Mouse (Mus musculus) brain, adult 2 months (tissue): Measurements from ENCODE around the gene Olr1.
"Not testable (repeated sequence)": the region's sequence is repeated elsewhere in the genome, so short reads cannot be mapped to it uniquely, and the experiment has no call there.

Experiments used
- DNase-seq: peaks from one replicate; pipeline ENCODE4 v3.0.0; 2011; ENCODE audit warnings: low read depth, low spot score

Gene Olr1

DNA sequence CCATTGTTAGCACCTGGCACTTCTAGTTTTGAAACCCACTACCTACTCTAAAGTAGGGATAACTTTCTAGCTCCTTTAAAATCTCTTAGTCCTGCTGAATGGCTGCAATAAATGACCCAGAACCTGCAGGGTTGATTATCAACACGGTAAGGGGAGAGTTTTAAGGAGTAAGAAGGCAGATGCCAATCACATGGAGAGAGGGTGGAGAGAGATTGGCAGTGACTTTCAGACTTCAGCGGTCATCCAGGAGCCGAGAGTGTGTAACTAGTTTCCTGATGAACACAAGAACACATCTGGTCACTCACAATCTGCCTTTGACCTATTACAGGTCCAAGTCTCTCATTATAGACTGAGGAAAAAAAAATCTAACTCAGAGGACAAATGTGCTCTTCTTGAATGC, 5.4 kb upstream of the Olr1 start, which contains the start of gene Tmem52b:
Tmem52b (plus strand) TSS at position 189 of the 400 bp plus-strand sequence.
- DNase-seq: no peak

DNA sequence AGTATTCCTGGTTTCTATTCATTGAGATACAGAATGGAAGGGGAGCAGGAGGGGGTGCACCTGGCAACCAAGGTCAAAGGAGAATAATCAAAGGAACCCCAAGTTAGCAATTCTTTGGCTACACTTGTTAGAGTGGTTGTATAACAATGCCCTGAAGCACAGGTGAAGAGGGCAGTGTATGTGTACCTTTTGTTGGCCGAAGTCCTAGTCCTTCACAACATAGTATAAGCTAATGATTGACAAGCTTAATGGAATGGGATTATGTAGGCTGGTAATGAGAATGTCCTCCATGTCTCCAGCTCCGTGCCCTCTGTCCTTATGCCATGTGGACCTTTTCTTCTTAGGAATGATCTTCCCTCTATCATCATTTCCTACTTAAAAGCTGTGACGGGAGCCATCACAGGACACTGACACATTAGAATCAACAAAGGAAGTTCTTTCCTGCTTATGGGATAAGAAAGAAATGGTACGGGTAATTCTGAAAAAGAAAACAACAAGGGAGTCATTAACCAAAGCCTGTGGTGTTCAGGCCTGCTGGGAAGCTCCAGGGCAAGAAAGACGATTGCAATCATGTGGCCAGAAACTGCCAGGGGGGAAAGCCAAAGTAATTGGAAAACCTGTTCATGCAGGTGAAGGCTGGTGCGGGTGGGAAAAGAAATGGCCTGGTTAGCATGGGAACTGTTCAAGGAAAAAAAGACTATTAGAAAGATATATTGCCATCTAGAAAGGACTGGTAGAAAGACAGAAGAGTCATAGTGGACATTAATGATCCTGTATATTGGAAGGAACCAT, 3.4 kb upstream of the Olr1 start:
- no peak for DNase-seq

DNA sequence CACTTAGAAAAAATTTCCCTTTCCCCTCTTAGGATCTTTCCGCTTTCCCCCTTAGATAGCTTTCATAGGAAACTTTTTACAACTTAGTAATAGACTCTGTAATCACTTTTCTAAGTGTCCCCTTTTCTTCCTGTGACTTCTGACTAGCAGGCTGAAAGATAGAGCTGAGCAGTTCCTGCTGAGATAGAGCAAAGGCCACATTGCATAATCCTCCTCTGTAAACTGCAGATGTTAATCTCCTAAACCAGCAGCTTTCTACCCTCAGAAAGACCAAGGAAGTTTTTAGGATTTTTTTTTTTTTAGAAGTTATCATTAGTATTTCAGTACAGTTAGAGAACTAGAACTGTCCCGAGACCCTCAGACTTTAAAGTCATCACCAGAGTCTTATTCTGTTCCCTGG, 3.5 kb downstream of the Olr1 start:
- no peak for DNase-seq

DNA sequence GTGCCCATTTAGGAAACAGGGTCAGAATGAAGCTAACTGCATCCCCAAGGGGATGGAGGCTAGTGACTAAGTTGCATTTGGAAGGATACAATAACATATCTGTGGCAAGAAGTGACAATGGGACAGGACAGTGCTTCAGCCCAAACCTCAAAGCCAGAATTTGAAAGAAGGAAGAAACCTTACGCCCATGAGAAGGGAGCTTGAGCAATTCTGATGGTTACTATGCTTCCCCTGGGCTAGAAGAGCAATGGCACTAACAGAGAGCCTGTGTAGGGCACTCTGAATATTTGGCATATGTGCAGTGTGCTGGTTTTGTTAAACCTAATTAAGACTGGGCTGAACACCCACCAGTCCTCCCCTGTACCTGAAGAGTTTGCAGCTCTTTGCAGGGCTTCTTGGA, 7.4 kb downstream of the Olr1 start:
- DNase-seq: not testable (repeated sequence)

DNA sequence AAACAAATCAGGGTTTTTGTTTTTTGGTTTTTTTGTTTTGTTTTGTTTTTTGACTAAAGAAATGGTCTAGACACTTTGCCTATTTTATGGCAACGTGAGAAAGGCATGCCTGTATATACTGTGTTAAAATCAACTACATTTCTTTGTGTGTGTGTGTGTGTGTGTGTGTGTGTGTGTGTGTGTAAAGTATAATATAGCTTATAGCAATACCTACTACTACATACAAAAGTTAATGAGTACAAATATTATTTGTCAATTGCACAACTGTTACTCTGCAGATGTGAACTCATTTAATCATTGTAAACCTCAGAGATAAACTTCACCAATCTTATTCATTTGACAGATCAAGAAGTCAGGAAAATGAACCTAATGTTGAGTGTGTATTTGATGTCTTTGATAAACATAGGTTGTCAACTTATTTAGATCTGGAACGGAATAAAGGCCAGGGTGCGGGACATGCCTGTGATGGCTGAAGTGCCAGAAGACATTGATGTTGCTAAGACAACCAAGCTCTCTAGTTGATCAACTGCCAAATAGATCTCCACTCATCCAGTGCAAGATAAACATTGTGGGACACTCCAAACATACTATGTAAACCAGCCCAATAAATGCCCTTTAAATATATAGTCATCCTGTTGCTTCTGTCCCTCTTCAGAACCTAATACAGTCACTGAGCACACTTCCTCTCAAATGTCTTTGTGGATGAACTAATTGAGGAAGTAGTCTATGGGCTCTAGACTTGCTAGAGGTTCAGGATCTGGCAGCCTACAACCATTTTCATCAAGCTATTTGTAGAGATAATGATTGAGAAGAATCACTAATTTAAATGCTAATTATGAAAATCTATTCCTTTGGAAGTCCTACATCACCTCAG, 9.4 kb downstream of the Olr1 start:
- DNase-seq: no peak

DNA sequence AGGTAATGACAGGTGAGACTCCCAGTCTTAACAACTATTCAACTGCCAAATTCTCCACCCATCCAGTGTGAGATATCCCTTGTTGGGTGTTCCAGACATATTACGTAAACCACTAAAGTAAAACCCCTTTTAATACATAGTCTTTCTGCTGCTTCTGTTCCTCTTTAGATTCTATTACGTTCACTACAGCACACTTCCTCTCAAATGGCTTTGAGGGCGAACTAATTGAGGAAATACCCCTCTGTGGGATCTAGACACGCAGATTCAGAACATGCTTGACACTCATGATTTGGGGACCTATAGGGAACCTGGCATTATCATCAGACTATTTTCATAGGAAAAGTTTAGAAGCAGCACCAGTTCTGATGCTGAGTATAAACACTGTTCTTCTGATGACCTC, 12.0 kb downstream of the Olr1 start:
- DNase-seq: no peak

DNA sequence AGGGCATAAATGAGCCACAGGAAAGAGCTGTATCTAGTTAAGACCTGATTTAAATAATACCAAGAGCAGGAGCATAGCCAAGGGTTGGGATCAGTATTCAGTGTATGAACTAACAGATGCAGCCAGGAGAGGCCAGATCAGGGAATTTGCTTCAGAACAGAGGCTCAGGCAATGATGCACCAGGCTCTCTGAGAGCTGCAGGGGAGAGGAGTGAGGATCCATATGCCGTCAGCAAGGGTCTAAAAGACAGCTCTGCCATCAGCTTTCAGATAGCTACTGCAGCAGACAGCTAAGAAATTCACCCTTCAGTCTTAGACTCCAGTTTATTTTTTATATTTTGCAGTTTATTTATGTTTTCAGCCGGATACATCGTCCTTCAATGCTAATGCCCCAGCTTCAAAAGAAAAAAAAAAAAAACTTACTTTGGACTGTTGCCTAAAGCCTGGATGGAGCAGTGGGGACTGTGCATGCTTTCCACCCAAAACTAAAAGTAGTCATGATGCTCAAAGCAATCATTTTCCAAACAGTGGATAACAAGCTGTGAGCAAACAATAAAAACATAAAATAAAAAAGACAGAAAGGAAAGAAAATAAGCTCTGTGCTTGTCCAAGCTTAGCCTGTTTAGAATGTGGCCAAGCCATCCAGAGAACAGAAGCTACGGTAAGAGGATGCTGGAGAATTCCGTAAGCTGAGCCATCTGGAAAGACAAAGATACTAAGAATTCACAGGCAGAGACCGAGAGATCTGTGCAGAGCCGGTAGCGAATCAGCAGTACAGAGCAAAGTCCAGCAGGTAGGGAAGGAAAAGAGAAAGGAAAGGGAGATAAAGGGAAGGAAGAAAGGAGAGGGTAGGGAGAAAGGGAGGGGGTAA, 26.6 kb downstream of the Olr1 start:
- peak; percentile 62 for DNase-seq

DNA sequence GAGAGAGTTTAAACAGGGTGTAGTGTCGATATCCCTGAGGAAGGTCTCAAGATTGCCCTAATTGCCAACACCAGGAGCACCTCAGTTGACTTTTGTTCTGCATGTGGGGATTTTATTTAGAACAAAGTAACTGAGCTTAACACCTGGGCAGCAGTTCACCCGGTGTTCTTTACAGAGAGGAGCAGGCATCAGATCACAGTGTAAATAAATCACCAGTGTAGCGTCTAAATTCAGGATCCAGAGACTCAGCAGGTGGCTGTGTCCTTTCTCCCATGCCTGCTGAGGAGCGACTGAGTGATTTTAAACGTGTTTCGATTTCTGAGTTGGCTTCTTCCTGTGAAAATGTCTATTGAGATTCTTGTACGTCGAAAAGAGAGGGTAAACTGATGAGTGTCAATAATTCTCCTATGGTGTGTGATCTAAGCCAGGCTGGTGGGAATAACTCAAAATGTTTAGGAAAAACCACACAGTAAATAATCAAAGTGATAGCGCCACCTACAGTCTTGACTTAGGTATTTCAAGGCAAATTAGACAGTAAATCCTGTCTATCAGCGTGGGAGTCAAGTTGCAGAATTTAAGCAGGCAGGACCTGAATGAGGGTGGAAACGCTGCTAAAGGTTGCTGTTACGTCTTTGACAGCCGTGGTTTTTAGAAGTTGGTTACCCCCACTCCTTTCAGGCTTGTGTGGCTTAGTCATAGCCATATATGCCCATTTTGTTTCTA, 30.4 kb downstream of the Olr1 start:
- DNase-seq: peak; percentile 57

DNA sequence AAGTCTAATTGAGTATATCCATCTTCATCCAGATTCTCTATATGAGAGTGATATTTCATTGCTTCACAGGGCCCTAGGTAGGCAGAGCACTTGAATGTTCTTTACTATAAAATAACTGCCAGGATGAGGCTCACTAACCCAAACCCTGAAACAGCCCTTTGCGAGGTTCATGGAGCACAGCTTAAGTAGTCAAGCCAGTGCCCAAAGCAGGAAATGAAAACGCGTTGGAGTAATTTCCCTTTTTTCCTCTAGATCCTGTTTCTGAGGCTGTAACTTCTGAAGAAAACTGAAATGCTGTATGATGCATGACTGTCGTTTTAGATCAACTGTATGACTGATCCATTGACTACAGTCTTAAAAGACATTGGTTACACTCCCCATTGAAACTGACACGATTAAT, 34.3 kb downstream of the Olr1 start:
- DNase-seq: no peak

DNA sequence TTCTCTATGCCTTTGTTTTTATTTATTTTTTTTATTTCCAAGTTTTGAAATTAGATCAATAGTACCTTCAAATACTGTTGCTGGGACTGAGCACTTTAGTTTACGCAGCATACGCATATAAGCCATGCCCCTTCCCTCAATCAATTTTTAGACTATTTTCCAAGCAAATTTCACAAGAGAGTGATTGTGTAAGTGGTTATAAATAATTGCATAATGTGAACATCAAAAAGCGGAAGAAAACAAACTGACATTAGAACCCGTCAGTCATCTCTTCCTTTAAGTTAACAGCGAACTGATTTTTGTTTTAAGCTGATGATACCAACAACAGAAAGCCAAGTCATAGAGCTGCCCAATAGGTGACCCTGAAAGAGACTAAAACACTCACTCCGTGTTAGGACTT, 35.6 kb downstream of the Olr1 start:
- no peak for DNase-seq

DNA sequence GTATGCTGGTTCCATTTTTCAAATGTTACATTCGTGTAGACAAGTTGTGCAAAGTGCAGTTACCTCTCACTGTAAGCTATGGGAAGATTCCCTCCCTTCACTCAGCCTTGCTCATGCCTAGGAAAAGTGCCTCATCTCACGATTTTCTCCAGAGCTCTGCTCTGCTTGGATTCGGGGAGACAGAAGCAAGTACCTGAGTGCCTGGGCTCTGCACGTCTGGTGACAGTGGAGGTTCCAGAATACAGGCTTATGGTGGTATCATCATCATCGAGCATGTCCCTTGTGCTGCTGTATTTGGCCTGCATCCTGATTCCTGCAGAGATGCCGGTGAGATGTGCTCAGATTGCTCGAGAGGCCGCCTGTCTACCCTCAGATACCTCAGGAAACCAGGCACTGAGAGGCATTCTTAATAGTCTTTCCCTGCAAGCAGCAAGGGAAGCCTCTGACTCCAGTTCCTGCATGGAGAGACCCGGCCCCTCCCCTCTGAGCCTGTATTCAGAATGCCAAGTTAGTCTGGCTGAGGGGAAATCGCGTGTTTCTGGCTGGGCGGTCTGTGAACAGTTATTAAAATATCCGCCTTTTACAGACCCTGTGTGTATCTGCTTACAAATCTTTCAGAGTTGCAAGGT, 55.4 kb downstream of the Olr1 start, which contains the start of gene Clec1a:
Clec1a (minus strand) TSS at position 590 of the 629 bp plus-strand sequence.
- DNase-seq: peak; percentile 34

DNA sequence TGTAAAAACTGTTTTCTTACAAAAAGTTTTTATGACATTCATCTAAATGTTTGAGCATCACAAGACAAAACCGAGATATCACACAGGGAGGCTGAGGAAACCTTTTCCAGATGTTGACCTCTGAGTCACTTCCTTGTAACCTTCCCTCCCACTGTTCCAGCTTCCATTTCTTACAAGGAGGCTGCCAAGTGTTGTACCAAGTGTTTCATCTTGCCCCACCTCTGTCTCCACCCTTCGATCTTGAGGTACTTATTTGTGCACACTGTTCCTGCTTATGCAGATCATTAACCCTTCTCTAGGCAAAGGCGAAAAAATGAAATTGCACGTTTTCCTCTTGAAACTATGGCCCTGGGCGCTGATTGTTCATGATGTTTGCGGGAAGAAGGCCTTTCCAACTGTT, 57.2 kb downstream of the Olr1 start:
- DNase-seq: no peak

DNA sequence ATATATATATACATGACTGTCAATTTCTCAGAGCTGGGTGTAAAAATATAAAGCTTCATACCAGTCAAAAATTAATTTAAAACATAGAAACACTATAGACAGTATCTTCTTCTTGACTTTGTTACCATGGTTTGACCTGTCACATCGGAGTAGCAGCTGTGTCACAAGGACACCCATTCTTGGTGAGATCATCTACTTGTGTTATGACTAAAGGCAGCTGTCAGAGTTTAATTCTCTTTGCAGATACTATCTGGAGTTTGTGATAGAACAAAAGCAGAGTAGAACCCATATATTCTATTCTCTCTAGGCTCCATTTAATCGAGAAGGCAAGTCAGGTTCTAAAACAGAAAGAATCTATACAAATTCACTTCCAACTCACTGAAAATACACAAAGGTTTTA, 68.9 kb downstream of the Olr1 start:
- DNase-seq: no peak

DNA sequence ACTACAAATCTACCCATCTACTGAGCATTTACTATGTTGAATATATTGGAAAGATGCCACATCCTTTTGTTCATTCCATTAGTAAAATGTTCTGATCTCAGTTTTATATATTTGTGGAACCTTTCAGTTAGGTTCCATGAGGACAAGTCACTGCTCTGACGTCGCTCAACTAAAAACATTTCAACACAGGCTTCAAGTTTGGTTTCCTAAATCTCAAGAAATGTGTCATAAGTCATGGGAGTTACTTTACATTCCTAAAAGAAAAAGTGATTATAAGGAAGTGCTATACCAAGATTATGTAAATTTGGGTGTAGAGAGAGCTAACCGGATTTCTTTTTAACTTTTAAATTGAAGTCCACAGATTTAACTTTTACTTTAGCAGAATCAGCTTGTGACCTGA, 70.9 kb downstream of the Olr1 start:
- DNase-seq: no peak
